Mouse (Mus musculus) cerebellum, postnatal 36 days (tissue): Measurements from ENCODE around the gene Hivep1.

Source experiments
- DNase-seq, 2 experiments: peaks; one replicate each; pipeline ENCODE4 v3.0.0; 2021 to 2022; ENCODE audit warnings: mixed read lengths in 2 of 2

Hivep1 gene

DNA sequence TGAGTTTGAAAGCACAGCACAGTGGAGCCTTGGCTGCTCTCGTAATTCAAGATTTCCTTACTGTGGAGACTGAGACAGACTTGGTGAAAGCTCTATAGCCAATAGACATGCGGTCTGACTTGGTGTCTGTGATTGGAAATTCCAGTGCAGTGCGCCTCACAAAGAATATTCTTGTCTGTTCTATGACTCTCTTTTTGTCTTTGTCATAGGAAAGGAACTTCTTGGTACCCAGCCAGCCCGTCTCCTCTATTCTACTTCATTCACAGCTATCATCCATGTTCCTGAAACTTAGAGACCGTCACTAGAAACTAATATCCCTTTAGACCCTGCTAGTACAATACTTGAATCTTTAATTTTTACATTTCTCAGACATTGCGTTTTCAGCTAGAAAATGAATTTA is 64.5 kb downstream of the Hivep1 start:
- DNase-seq, result no peak

DNA sequence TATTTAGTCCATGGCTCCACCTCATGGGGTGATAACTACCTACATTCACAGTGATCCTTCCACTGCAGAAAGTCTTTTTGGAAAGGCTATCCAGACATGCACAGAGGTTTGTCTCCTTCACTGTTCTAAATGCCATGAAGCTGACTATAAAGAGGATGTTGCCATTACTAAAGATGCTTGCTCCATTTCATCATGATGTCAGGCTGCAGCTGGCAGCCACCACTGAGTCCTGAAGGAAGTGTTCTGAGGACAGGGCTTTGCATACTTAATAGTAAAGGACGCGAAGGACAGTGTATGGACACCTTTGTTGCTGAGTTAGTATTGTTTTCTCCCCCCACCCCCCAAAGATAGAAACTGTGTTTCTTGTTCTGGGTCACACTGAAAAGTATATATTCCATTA is 67.2 kb downstream of the Hivep1 start:
- no peak for DNase-seq

DNA sequence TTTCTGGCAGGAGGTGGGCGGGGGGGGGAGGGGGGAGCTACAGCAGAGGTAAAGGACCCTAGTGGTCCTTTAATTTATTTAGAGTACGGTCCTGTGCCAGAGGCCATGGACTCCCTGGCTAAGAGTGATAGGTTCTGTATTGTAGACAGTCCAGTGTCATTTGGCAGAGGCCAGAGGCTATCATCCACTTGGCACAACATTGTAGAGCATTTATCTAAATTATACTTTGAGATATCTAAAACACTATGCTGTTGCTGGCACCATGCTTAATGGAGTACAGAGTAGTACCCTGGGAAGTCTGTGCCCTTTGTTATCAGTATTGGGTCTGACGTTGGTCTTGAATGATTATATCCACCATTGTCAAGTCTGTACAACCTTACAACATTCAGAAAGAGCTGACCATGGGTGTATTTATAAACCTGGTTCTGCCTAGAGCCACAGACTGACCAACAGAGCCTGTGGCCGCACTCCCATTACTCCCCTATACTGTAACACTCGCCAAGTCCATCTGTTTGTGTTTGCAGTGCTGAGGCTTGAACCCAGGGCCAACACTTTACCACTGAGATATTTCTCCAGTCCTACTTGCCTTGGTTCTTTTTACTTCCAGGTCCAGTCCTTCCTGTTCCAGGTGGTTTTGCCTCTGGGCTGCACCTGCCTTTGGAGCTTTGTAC is 69.4 kb downstream of the Hivep1 start:
- no peak for DNase-seq

DNA sequence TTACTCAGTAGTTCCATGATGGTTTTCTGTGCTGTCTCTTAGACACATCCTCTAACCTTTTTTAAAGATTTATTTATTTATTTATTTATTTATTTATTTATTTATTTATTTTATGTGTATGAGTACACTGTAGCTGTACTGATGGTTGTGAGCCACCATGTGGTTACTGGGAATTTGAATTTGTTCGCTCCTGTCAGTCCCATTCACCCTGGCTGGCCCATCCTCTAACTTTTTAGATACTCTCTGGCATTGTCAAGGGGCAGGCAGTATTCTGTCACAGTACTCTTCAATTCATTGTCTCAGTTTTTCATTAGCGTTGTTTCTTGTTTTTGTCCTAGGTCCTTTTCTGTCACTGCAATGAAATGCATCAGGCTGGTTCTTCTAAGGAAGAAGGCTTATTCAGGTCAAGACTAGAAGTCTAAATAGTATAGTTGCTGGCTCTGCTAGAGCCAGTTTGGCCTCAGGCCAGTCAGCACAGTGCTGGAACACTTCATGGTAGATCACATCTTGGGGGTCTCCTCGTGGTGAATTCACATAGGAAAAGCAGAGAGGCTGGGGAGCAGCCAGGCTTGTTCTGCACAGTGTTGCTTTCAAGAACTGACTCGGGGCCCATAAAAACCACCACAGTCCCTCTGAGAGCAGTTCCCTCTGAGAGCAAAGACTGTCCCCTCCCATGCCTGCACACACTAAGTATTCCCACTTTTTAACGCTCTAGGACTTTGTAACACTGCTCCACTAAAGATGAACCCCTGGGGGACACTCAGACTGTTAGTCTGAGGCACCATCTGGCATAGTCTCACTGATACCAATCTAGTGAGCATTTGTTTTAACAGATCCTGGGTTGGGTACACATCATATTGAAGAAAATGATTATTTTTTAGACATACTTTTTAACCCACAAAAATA is 70.2 kb downstream of the Hivep1 start:
- no peak for DNase-seq

DNA sequence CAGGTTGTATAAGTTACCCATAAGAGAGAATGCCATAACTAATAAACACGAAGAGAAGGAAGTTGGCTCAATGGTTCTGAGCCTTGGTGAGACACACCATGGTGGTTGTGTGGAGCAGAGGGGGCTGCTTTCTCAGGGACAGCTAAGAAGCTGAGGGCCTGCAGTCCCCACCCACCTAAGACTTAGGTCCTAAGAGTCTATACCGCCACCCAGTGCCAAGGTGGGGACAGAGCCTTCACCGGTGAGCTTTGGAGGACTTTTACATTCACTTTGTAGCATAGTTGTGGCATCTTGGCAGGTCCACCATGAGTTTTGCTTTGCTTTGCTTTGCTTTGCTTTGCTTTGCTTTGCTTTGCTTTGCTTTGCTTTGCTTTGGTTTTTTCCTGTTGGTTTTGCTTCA is 92.8 kb downstream of the Hivep1 start:
- DNase-seq, result no peak

DNA sequence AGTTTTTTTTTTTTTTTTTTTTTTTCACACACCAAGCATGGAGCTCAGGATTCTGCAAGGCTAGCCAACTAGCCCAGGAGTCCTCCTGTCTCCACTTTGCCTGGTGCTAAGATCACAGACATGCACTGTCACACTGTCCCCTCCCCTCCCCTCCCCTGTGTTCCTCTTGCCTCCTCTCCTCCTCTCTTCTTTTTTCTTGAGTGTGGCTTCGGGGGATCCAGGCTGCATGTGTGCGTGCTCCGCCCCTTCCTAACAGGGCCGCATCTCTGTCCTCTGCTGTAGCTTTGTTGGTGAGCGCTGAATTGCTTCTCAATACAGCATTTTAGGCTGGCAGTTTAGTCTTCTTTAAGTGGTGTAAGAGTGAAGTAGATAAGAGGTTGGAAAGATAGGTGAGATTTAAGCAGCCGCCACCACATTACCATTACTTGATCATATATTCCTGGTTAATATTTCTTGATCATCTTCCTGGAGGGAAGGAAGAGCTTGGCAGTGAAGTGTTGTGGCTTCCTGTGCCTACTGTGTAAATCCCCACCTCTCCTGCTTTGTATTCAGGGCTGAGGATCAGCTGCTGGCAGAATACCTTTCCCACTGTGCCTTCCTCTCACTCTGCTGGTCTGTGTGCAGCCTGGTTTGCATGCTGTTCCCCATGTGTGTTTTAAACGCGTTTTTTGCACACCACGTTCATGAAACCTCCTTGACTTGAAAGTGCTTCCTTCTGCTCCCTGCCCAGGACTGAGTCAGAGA is 97.7 kb downstream of the Hivep1 start:
- no peak for DNase-seq

DNA sequence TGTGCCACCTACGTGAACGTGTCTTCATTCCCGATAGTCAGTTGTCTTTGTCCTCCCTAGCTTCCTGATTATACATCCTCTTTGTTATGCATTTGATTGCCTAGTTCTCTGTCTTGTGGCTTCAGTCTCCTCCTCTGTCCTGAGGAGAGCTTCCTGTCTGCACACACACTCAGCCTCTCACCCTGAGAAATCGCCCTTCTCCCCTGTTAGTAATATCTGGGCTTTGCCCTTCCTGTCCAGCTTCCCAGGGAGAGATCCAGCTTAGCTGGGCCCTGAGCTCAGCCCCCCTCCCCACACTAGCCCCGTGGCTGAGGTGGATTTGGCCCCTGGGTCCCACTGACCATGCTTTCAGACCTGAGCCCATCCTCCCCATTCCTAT is 98.2 kb downstream of the Hivep1 start:
- no peak for DNase-seq

DNA sequence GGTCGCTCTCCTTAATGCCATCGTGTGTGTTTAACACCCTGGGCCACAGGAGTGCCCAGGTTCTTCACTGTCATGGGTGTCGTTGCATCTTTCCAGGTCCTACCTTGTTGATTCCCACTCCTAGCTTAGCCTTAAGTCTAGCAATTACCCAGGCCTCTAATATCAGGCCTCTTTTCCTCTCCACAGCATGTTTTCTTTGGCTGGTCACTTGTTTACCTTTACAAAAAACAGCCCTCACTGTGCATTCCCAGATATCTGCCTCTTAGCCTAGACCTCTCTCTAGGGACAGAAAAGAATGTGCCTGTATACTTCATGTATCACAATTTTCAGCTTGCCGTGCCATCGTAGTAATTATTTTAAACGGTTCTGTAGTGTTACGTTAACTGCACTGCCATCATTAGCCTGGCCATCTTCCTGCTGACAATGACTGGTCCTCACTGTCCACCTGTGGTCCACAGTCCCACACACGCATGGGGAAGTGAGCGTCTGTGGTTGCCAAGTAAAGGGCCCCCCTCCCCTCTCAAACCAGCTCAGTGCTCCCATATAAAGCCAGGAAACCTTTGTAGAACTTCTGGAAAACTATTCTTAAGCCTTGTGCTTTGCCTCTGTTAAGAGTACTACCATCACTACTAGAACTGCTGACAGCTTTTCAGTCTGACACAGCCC is 98.8 kb downstream of the Hivep1 start:
- DNase-seq, result no peak

DNA sequence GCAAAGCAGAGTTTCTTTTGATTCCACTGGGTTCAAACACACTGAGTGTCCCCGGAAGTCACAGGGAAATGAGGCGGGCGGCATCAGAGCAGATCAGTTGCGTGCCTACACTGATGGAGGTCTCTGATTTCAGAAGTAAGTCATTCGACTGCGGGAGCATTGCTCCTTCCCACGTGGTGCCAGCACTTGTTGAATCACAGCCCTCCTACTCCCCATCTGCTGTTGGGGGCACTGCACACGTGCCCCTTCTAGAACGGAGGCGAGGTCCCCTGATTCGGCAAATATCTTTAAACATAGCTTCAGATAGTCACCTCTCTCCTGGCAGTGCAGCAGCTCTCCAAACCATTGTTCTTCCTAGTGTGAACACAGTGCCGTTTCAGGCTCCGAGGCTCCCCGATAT is 106.4 kb downstream of the Hivep1 start:
- no peak for DNase-seq

DNA sequence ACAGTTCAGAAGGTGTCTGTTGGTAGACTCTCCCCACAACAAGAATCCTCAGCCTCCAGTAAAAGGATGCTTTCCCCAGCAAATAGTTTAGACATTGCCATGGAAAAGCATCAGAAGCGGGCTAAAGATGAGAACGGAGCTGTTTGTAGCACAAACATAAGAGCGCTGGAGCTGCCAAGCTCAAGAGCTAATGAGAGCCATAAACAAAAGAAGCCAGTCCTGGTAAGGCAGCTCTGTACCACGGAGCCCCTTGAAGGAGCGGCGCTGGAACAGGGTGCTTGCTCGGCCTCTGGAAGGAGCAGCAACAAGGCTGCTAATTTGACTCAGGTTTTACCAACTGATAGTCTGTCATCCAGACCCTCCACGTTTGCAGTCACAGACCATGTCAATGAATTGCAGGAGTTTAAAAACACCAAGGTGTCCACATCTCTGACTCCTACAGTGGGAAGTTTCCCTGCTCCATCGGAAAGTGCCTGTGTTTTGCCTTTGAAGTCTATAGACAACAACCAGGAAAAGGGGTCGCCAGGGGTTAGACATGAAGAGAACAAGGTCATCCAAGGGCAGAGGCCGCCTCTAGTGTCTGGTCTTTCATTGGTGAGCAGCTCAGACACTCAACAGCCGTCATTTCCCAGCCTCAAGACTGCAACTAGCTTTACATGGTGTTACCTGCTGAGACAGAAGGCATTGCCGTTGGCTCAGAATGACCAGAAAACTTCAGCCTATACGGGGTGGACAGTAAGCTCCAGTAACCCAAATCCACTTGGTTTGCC is 107.8 kb downstream of the Hivep1 start:
- no peak for DNase-seq

DNA sequence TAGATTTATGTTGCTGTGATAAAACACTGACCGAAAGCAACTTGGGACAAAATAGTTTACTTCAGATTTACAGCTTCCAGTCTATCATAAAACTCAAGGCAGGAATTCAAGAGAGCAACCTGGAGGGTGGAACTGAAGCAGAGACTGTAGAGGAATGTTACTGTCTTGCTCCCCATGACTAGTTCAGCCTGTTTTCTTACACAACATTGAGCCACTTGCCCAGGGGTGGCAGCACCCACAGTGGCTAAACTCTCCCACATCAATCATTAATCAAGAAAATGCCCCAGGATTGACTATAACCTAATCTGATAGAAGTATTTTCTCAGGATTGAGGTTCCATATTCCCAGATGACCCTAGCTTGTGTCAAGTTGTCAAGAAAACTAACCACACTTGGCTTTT is 119.0 kb downstream of the Hivep1 start:
- no peak for DNase-seq

DNA sequence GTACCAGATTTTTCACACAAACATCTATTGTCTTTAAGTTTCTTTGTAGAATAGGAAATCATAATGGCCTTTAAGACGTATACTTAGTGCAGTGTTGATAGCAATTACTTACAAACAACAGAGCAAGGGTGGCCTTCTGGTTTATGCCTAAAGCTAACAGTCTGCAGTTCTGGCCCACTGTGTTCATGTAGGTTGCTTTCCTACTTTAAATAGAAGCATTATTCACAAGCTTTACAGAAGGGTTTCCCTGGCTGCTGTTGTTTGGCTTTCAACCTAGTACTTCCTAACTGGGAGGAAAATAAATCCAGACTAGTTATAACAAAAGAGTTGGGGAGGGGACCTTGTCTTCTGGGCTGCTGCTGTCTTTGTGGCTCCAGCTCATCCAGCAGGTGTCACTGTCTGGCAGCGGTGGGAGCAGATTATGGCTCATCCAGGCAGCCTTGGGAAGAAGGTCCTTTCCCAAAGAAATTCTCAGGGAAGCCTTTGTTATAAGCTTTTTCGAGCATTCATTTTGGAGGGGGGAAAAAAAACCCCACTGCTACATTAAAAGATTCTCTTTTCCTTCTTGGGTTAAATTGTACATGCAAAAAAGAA is 123.1 kb downstream of the Hivep1 start:
- DNase-seq, result no peak

DNA sequence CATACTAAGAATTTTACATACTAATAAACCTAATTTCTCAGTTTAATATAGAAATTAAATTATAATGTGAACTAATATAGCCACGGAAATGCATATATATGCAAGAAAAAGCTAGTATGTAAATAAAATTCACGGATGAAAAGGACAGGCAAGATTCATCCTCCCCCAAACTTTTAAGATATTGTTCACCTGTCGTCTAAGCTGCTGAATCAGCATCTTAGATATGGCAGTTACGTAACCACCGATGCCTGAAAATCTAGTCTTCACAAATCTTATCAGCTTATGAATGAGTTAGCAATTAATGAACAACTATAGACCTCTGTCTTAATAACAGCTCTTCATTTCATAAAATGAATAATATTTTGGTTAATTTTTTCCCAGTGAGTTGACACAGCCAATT is 130.8 kb downstream of the Hivep1 start:
- no peak for DNase-seq

DNA sequence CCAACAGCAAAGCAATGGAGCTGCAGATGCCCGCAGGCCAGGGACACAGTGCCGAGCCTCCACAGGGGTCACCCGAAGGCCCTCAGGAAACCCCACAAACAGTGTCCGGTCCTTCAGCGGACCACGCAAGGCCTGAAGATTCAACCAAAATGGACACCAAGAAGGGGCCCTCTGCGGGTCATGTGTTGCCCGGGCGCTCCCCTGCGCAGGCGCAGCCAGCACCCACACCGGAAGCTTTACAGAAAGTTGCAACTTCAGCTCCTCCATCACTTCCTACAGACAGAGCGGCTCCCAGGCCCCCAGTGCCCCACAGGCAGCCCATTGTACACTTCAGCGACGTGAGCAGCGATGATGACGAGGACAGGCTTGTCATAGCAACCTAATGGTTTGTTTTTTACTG is 132.3 kb downstream of the Hivep1 start:
- no peak for DNase-seq

DNA sequence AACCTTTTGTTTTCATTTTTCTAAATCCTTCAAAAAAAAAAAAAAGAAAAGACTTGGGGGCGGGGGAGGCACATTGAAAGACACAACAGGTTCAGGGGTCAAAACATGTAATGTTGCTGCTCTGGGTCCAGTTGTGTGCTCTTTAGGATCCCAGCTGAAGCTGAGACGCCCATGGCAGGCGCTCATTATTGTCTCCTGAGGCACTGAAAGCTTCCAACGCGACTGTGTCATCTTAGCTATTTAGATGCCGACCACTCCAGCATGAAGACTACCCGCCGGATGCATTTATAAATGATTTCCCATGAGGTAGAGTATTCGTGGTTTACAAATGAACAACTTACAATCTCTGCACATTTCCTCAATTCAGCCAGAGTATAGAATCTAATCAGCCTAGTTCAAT is 141.2 kb downstream of the Hivep1 start:
- no peak for DNase-seq

DNA sequence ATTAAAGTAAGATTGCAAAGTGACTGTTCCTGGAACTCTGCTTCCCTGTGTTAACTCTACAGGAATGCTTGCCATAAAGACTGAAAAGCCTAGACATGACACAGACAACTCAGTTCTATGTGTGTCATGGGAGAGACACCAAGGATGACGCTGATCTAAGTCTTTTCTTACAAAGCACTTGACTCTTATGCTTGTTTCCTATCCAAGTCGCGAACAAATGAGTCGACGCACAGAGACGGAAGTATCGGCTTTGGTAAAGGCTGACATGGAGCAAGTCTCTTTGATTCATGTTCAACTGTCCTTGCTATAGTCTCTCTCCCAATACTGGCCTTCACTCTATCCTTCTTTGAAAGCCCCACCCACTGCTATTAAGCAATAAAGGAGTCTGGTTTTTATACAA is 143.8 kb downstream of the Hivep1 start:
- no peak for DNase-seq

DNA sequence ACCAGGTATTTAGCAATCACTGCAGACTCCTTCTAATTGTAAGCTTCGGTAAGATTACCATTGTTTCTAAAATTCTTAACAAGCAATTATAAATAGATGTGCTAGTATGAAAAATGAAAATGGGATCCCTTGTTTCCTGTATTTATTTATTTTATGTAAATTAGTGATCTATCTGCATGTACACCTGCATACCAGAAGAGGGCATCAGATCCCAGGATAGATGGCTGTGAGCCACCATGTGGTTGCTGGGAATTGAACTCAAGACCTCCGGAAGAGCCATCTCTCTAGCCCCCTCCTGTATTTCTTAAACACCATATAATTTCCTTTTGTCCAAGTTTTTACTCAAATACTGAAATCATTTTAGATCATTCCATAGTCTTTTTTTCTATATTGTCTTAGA is 145.8 kb downstream of the Hivep1 start:
- no peak for DNase-seq

DNA sequence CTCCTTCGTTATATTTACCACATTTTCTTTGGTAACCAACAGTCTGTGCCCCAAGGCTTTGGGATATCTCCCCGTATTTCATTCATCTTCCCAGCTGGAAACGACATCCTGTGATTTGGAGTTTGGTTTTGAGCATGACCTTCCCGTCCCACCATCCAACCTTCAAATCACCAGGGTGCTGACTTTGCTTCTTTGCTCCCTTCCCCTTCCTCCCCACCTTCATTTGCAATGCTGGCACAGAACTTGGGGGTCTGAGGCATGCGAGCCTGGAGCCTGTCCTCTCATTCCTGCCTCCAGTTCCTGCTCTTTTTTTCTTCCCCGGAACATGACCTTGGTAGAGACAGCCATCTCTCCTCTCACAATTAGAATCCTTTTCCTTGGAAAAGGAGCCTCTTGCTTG is 161.7 kb downstream of the Hivep1 start:
- DNase-seq, result no peak

DNA sequence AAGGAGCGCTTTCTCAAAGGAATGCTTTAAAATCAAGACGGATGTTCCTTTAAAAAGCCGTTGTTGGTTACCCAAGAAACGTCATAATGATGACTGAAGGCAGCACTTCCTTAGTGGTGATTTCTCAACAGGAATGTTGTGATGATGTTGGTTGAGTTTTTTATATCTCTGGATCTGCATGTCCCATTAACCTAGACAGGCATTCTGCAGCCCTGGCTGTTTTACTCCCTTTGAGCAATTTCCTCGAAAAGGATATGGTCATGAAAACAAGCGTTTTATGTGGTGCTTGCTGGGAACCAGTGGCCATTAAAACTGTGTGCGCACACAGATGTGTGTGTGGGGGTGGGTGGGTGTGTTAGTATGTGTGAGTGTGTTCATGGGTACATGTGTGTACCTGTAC is 170.6 kb downstream of the Hivep1 start:
- no peak for DNase-seq

DNA sequence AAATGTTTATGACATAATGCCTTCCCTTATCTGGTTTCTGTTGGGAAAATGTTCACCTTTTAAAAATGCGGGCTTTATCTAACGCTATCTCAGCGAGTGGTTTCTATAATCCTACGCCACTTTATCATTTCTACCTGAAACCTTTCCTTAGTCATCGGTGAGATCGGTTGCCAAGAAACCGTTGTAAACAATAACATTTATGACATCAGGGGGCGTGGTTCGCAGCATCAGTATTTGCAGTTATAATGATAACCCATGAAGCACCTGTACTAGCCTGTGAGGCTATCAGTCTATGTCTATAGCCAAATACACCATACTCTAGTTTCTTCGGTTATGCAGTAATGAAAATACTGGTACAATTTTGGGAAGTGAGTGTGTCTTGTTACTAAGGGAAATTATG is 177.0 kb downstream of the Hivep1 start:
- no peak for DNase-seq

DNA sequence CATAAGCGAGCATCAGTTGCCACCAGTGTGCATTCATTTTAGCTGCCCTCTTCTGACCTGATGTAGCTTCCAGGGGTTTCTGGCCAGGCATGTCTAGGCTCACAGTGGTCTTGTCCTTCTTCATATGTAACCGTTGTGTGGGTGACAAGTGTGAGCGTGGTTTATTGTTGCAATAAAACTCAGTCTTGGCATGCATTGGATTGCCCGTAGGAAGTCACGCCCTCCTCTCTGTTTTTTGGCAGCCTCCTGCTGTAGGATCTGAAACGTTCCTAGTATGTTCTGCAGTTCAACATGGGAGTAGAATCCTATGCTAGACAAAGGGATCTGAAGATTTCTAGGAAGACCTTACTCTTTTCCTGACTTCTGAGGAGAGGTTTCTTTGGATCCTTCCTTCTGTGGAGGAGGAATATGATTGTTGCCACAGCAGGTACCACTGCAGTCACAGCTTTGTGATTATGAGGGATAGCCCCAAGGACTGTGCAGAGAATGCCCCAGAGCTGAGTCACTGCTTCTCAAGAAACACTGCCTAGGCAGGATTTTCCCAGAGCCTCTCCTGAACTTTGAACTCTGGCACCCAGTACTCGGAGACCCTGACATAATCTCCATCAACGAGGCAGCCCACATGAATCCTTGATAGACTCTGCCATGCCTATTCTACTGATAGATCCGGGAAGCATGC is 182.1 kb downstream of the Hivep1 start:
- no peak for DNase-seq
